Mouse (Mus musculus) kidney, adult 8-10 months (tissue): Measurements from ENCODE around the gene AU040320.

Experiments
- DNase-seq, 2 experiments: peaks; one replicate each; pipeline ENCODE4 v3.0.0; 2022

The AU040320 gene

DNA sequence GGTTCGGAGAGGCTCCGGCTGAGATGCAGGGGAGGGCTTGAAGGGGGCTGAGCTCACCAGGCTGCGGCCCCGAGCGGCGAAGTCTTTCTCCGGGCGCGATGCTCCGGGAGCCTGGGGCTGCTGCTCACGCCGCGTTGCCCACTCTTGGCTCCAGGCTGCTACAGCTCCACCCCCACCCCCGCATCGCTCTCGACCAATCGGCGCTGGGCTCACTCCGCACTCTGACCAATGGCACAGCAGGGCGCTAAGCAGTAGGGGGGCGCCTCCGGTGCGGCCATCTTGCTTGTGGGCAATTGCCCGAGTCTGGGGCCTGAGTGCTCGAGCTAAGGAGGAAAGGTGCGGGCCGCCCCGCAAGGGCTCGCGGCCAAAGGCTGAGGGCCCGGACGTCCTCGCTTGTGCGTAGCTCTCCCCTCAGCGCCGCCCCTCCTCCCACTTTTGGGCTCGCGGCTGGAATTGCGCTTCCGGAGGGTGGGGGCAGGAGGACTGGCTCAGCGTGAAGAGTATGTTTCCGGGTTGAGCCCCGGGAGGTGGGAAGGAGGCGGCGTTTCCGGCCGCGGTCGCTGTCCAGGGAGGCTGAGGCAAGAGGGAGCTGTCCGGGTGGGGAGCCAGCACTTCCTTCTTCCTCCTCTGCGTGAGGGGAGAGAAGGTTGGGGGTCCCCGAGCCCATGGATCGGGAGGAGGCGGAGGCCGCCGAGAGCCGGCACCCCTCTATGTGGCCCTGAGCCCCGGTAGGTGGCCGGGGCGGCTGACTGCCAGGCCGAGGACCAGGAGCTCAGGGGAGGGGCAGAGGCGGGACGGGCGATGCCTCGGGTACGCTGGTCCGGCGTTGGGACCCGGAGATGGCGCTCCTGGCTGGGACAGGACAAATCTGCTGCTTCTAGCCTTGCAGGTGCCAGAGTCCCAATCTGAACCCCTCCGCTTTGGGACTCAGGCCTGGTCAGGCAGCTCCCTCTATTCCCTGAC lies at the start of gene AU040320, which contains the start of gene Ncdn:
Gene AU040320 (plus strand): TSS at position 277 of the 963 bp plus-strand sequence.
Gene Ncdn (minus strand): TSS at position 171 of the 963 bp plus-strand sequence.
- DNase-seq, result peak; percentile 95 to 96

DNA sequence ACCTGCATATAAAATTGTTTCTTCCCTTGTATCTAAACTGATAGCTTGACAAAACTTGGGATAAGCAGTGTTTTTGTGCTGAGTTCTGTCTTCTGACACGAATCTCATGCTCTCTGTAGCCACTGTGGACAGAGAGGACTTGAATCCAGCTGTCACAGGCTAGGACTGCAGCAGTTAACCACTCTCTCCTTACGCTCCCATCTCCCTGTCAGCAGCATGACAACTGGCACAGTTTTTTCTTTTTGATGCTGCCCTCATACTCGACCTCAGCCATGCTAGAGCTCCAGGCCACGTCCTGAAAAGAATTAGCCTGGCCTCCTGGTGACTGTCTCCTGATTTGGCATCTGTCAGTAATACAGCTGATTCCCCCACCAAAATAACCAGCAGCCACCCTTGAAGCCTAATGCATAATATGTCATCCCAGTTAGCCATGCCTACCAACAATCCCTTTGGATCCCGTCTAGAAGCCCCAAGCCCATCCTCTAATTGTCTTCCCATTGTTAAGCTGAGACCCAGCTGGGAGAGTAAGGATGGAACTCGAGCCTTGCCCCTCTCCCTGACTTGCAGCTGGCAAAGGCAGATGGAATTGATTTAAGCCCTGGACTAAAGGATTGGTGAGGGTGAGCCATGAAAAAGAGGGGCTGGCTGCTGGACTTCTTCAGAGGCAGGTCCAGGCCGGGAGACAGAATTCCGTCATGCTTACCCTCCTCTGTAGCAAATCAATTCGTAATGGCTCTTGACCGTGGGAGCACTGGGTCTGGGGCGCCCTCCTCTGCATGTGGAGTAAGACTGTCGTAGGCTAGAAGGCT lies 46.5 kb upstream of the AU040320 start:
- DNase-seq, result no peak

DNA sequence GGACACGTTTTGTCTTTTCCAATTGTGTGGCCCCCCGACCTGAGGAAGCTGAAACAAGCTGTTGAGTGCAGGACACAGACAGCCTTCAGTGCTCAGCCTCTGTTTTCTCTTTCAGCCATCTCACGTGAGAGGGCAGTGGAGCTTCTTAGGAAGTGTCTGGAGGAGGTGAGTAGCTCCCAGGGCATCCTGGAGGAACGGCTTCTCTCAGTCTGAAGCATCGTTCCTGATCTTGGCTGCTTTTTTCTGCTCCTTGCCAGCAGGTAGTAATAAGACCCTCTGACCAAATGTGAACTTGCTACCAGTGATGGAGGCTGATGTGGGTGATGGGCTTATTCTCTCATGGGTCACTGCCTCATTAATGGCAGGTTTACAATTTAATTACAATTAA lies 45.9 kb upstream of the AU040320 start:
- no peak for DNase-seq

- DNase-seq, result no peak
Observed at GRCm38 (mm10) chr4:126732111-126732510, 21.2 kb upstream of the AU040320 start.

DNA sequence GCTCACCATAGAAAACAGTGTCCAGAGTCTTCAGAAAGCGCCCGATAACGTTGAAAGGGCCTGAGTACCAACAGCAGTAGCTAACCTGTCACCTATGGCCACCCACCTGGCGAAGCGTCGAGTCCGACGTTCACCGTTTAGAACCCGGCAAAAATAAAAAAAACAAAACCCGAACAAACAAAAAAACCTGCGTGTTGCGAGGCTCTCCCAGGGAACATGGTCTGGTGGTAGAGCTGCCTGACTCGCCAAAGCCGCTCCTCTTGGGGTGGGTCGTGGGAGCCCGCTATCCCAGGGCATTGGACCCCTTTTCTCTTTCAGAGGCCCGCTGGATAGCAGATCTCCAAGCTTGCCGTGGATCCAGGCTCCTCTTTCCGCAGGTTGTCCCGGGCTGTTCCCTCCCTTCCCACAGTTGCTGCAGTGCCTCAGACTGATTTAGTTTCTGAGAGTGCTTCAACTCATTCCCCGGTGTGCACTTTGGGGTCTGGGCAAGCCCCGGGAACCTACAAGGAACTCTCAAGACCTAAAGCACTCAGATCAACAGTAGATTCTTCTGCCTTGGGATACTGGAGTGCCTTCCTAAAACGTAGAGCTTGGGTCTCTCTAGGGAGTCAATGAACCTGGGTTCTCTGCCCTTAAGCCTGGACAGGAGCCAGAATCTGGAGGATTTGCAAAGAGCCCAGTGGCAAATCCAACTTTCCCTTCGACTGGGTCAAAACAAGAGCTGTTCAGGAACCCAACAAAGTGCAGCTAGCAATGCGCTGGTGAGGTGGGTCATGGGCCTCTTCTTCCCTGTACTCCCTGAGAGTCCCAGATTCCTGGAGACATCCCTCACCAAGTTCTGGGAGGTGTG lies 20.6 kb upstream of the AU040320 start:
- no peak for DNase-seq

DNA sequence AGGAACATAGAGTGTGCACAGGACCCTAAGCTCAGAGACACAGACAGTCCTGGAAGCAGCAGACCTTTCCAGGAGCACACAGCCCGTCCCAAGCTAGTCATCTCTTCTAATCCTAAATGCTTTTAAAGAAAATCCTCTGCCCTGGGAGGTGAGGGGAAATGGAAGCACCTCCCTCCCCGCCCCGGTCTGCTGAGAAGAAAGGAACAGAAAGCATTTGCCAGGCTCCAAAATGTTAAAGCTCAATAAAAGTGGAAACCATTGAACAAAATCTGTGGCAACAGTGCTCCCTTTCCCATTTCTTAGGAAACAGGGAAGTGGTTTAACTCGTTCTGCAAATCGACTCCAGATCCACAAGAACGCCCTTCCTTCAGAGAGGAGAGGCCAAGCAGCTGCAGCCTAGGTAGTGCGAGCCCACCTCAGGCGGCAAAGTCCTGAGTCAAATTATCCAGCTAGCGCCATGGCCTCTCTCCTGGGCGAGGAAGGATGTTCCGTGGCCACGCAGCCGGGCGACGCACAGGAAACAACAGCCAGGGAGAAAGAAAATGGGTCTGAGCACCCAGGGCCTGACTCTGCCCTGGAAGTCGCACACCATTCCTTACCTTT lies 19.2 kb upstream of the AU040320 start:
- no peak for DNase-seq

GRCm38 (mm10) chr4:126734700-126735381 lies 18.5 kb upstream of the AU040320 start:
- DNase-seq, result no peak

GRCm38 (mm10) chr4:126735382-126736000 lies 17.9 kb upstream of the AU040320 start:
- DNase-seq, result no peak

GRCm38 (mm10) chr4:126736001-126736414 lies 17.3 kb upstream of the AU040320 start, which contains the start of gene Tfap2e:
TSS of gene Tfap2e (minus strand) at chr4:126736240.
- no peak for DNase-seq

DNA sequence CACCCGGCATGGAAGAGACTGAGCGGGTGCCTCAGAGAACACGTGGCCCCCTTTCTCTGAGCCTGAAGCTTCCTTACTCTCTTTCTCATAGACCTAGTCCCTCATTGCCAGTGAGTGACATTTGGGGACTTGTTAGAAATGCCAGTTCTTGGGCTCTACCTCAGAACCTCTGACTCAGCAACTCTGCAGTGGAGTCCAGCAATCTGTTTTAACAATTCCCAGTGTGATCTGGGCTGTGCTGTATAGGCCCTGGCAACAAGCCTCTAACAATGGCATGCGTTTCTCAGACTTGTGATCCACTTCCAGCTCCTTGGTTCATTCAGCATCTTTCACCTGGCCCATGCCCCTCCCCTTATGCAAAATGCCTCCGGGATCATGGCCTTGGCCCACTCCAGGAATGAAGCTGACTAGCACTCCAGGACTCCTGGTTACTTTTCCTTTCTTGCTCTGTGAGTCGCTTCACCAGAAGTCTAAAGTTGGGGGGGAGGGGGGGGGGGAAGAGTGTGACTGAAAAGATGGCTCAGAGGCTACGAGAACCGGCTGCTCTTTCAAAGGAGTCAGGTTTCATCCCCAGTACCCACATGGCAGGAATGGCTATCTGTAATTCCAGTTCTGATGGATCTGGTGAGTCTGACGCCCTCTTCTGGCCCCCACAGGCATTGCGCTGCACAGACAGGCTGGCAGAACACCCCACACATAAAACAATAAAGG lies 13.2 kb upstream of the AU040320 start:
- DNase-seq, result no peak

GRCm38 (mm10) chr4:126741448-126741847 lies 11.9 kb upstream of the AU040320 start:
- peak; percentile 66 to 82 for DNase-seq

- DNase-seq, result no peak
Observed at GRCm38 (mm10) chr4:126742976-126743375, 10.4 kb upstream of the AU040320 start.

- no peak for DNase-seq
Observed at GRCm38 (mm10) chr4:126743713-126744112, 9.6 kb upstream of the AU040320 start.

- DNase-seq, result no peak
Observed at GRCm38 (mm10) chr4:126744831-126745230, 8.5 kb upstream of the AU040320 start.

DNA sequence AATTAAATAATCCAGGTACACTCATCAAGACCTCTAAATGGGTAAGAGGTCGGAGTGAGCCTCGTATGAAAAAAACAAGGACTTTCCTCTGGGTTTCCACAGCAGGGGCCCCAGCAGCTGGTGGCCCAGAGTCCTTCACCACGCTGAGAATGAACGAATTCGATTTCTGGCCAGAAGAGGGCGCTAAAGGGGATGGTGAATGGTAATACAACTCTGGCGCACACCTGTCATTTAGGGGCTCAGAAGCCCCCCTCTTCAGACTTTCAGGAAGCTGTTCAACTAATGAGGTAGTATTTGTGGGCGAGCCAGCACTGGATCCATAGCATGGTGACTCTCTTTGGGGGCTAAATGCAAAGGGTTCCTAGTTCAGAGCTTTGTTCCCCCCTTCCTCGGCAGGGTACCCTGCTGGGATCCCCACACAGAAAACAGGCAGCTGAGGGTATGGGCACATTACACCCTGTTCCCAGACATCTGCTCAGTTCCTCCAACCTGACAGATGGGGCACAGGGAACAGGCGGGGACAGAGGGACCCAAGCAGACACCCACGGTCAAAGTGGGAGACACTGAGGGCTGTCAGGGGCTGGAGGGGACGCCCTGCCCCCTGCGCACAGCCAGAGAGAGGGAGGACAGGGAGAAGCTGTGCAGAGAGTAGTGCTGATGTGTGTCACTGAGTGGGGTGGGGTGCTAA lies 7.7 kb upstream of the AU040320 start:
- peak in 1 of 2 experiments; percentile 58 for DNase-seq

- DNase-seq, result no peak
Observed at GRCm38 (mm10) chr4:126746194-126746840, 7.0 kb upstream of the AU040320 start.

GRCm38 (mm10) chr4:126748381-126748780 lies 5.0 kb upstream of the AU040320 start:
- no peak for DNase-seq

GRCm38 (mm10) chr4:126749553-126749952 lies 3.8 kb upstream of the AU040320 start:
- DNase-seq, result no peak

- DNase-seq, result no peak
Observed at GRCm38 (mm10) chr4:126750046-126750683, 3.2 kb upstream of the AU040320 start.
